9 mouse cellular contexts compared by ENCODE assay signal in genomic region chr17:49432071-49432711, GRCm38 (mm10). TPM values are rescaled to one million over a fixed set of nuclear protein-coding genes. Genes with fewer than 3 reads are reported as not detected.
DNase-seq lines count a peak whose midpoint lies in the region; ATAC-seq lines count a peak whose summit lies in the region.
"Had no signal": no experiment of that assay in that cellular context is flagged by ENCODE, and none has a peak within 500 bp of the region (broad histone marks: within the 10 kb centered on the region; RNA-seq: fewer than 3 reads in every experiment).

No protein-coding gene starts in this region.

- WGBS in kidney, embryonic 16.5 days: 38% methylated on average over 4 of the region's 4 CpGs
- 73% methylated on average over 4 of the region's 4 CpGs for WGBS in forebrain, embryonic 13.5 days

- H3K4me2 ChIP-seq in kidney, embryonic 16.5 days (replicated peaks; ENCODE audit: low read depth, low read length): no peak overlapping the region
- no peak overlapping the region for H3K4me2 ChIP-seq in forebrain, embryonic 13.5 days
- H3K4me2 ChIP-seq: neural tube, embryonic 13.5 days had no signal

- H3K9me3 ChIP-seq in kidney, embryonic 16.5 days (ENCODE audit: low read length): no peaks in the 10 kb centered on the region
- no peaks in the 10 kb centered on the region; the same call in 1 of the 2 replicates for H3K9me3 ChIP-seq in forebrain, embryonic 13.5 days (replicated peaks)
- H3K9me3 ChIP-seq: neural tube, embryonic 13.5 days had no signal

- no peak overlapping the region for H3K4me3 ChIP-seq in kidney, embryonic 16.5 days (ENCODE audit: low read length)
- H3K4me3 ChIP-seq in forebrain, embryonic 13.5 days: no peak overlapping the region
- H3K4me3 ChIP-seq: neural tube, embryonic 13.5 days had no signal

- peaks cover 35% of the 10 kb centered on the region for H3K4me1 ChIP-seq in kidney, embryonic 16.5 days (ENCODE audit: insufficient read depth, low read length)
- H3K4me1 ChIP-seq in forebrain, embryonic 13.5 days: peaks cover 25% of the 10 kb centered on the region

- peak; percentile 62 to 69 for DNase-seq in cerebellum, postnatal 10 days
- no peak for DNase-seq in cerebellum, postnatal 36 days
- DNase-seq in MEL-GATA-1-ER (ENCODE audit: extremely low read depth, low read depth): peak; percentile 73
- peak; percentile 91 for DNase-seq in gonadal fat pad, adult 2 months (ENCODE audit: low read depth)
- DNase-seq in lung, postnatal 25 days (ENCODE audit: low spot score): peak; percentile 85
- DNase-seq in natural killer cell, adult 2 months (ENCODE audit: low spot score in 2 of 2): no peak

- H3K36me3 ChIP-seq in kidney, embryonic 16.5 days (ENCODE audit: insufficient read depth, low read length): peaks cover 23% of the 10 kb centered on the region
- H3K36me3 ChIP-seq in forebrain, embryonic 13.5 days (ENCODE audit: poor library complexity, severe bottlenecking): peaks cover 30% of the 10 kb centered on the region

- peak; percentile 28 for ATAC-seq in kidney, embryonic 16.5 days (ENCODE audit: low FRiP score, low TSS enrichment)
- no peak for ATAC-seq in forebrain, embryonic 13.5 days

- no peaks in the 10 kb centered on the region for H3K27me3 ChIP-seq in kidney, embryonic 16.5 days (ENCODE audit: insufficient read depth, low read length)
- H3K27me3 ChIP-seq in forebrain, embryonic 13.5 days: no peaks in the 10 kb centered on the region
- H3K27me3 ChIP-seq: neural tube, embryonic 13.5 days had no signal

- H3K9ac ChIP-seq in kidney, embryonic 16.5 days (replicated peaks; ENCODE audit: low read length): no peak overlapping the region
- no peak overlapping the region for H3K9ac ChIP-seq in forebrain, embryonic 13.5 days
- H3K9ac ChIP-seq: neural tube, embryonic 13.5 days had no signal

- H3K27ac ChIP-seq in kidney, embryonic 16.5 days (ENCODE audit: low read length): peak overlapping the region; percentile 63
- no peak overlapping the region for H3K27ac ChIP-seq in forebrain, embryonic 13.5 days
- H3K27ac ChIP-seq: neural tube, embryonic 13.5 days had no signal

RNA-seq across cellular contexts. Expression of gene Mocs1, which starts 4.0 kb away (rescaled TPM):
- polyA plus RNA-seq in gonadal fat pad, adult 2 months (2012; rRNA removed): 41.1 and 50.3 TPM in 2 replicates
- polyA plus RNA-seq in kidney, embryonic 16.5 days (2015; fragmentation: Nextera tagmentation; extraction: Ambion mirVana): 7.7 and 11.5 TPM in 2 replicates
- polyA plus RNA-seq in forebrain, embryonic 13.5 days (2015; fragmentation: Nextera tagmentation; extraction: Ambion mirVana): 2.9 and 3.4 TPM in 2 replicates

Comparison
In these comparisons a context has a peak if more than half of its experiments do, and no peak if none do; other contexts are left out.
1. DNase-seq: peak in cerebellum, postnatal 10 days (2 of 2), MEL-GATA-1-ER (single experiment), gonadal fat pad, adult 2 months (single experiment) and lung, postnatal 25 days (single experiment); none in cerebellum, postnatal 36 days (0 of 2) and natural killer cell, adult 2 months (0 of 2).